Mouse (Mus musculus) liver, embryonic 14.5 days (tissue): ENCODE measurements around the gene Slc3a1. TPM values are rescaled to one million over a fixed set of nuclear protein-coding genes. Genes with fewer than 3 reads are reported as not detected.

Source experiments
- ATAC-seq: fragments of 200-750 bp; cut with Nextera tagmentation; 2 replicates; pipeline ENCODE4 v1.8.0; 2017; ENCODE audit warnings: moderate number of reproducible peaks, mild to moderate bottlenecking, moderate library complexity; ENCODE audit not compliant: insufficient read depth
- DNase-seq, 3 experiments: peaks; one replicate each; pipeline ENCODE4 v3.0.0-alpha.2; 2012 to 2013; ENCODE audit warnings: low read depth in 3 of 3, low spot score in 3 of 3
- H3K27ac ChIP-seq: fragments of 300-500 bp; sonication (generic); 2 replicates; pipeline ENCODE4 v1.5.1; 2014; ENCODE audit warnings: moderate library complexity, mild to moderate bottlenecking, control low read depth, inconsistent platforms
- H3K27me3 ChIP-seq: fragments of 300-500 bp; sonication (generic); 2 replicates; pipeline ENCODE4 v1.6.1; 2014; ENCODE audit warnings: mild to moderate bottlenecking, low read length, moderate library complexity; ENCODE audit not compliant: control insufficient read depth, insufficient read depth
- H3K36me3 ChIP-seq: fragments of 300-500 bp; sonication (generic); replicated peaks from 2 replicates; pipeline ENCODE4 v1.6.1; 2014; ENCODE audit warnings: low read depth; ENCODE audit not compliant: control insufficient read depth, insufficient read depth
- H3K4me1 ChIP-seq, 2 experiments: fragments of 200-500 bp in 1 of 2; fragments of 300-500 bp in 1 of 2; sonication (generic) in 1 of 2; replicated peaks; 2 replicates each; pipeline ENCODE4 v1.6.1; 2012 to 2014; ENCODE audit warnings: antibody characterized with exemption in 1 of 2, inconsistent platforms in 1 of 2, low read length in 1 of 2; ENCODE audit not compliant: control insufficient read depth in 2 of 2, insufficient read depth in 2 of 2
- H3K4me2 ChIP-seq: fragments of 300-500 bp; sonication (generic); 2 replicates; pipeline ENCODE4 v1.6.1; 2014; ENCODE audit warnings: low read depth, mild to moderate bottlenecking, control low read depth, moderate library complexity
- H3K4me3 ChIP-seq, 2 experiments: fragments of 200-500 bp in 1 of 2; fragments of 300-500 bp in 1 of 2; sonication (generic) in 1 of 2; 2 replicates each; pipeline ENCODE4 v1.5.1; 2012 to 2014; ENCODE audit warnings: low read depth in 2 of 2, low read length in 2 of 2, mild to moderate bottlenecking in 2 of 2, control low read depth in 1 of 2, inconsistent platforms in 1 of 2, moderate library complexity in 1 of 2; ENCODE audit not compliant: insufficient read depth in 1 of 2
- H3K9ac ChIP-seq: fragments of 300-500 bp; sonication (generic); replicated peaks from 2 replicates; pipeline ENCODE4 v1.6.1; 2014; ENCODE audit warnings: mild to moderate bottlenecking, control low read depth, moderate library complexity
- H3K9me3 ChIP-seq: fragments of 300-500 bp; sonication (generic); 2 replicates; pipeline ENCODE4 v1.6.1; 2016; ENCODE audit warnings: low read length, mixed read lengths; ENCODE audit not compliant: control insufficient read depth
- CTCF ChIP-seq: IDR thresholded peaks from 2 replicates; pipeline ENCODE4 v1.5.1; 2016; ENCODE audit warnings: antibody characterized with exemption, low read depth, control low read depth
- EP300 ChIP-seq: IDR thresholded peaks from 2 replicates; pipeline ENCODE4 v1.6.1; 2016; ENCODE audit warnings: antibody characterized with exemption, low read depth
- WGBS: fragments of 180-500 bp; shearing (Covaris S2); extraction: QIAGEN DNeasy Blood & Tissue Kit; methylation state at CpG from one replicate; pipeline ENCODE4 v1.1.7; 2014; ENCODE audit not compliant: insufficient replicate concordance; 5-methylcytosine and 5-hydroxymethylcytosine counted together
- polyA plus RNA-seq, 2 experiments: library from polyadenylated mRNA; depleted of rRNA in 1 of 2; stranded (reverse) in 1 of 2; unstranded in 1 of 2; fragments of >200 nt; fragmentation: Nextera tagmentation in 1 of 2; extraction: Ambion mirVana in 1 of 2; gene quantifications; 2 replicates each; pipeline versions ENCODE4 v1.2.1 to v1.2.3; 2012 to 2014

Slc3a1 gene
- polyA plus RNA-seq, 2 experiments = 0.45 to 0.65 TPM

GRCm38 (mm10) chr17:85091762-85092161 lies 63.6 kb downstream of the Slc3a1 start:
- DNase-seq = no peak
- Histone ChIP-seq H3K9me3 (no peaks in the 10 kb centered on the region), H3K27ac (no peak overlapping the region), H3K4me2 (peak overlapping the region; percentile 87), H3K4me3 (no peak overlapping the region; a peak in 1 of 4 replicates), H3K4me1 (peaks cover 4 to 10% of the 10 kb centered on the region in 2 experiments; a peak in 3 of 4 replicates), H3K27me3 (no peaks in the 10 kb centered on the region), H3K9ac (no peak overlapping the region), H3K36me3 (no peaks in the 10 kb centered on the region)
- 73% methylated on average over 6 of the region's 6 CpGs for WGBS
- TF ChIP-seq EP300 (no peak), CTCF (no peak)
- ATAC-seq = no peak

DNA sequence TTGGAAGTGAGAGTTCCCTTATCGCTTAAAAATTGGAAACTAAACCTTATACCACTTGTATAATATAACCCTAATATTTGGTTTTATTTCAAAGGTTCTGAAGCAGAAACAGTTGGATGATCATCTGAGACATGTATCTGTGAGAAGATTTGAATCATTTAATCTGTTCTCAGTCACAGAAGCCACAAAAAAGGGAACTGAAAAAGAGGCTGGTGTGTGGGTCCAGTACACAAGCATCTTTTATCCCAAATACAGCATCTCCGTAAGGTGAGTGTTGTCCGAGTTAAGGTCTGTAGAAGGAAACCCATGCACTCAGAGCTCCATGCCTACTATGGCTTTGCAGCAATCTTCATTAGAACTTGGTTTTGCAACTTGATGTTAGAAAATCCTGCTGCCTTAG lies 68.2 kb downstream of the Slc3a1 start:
- 82% methylated on average over 3 of the region's 3 CpGs for WGBS
- TF ChIP-seq EP300 (no peak), CTCF (no peak)
- Histone ChIP-seq H3K9ac (no peak overlapping the region), H3K27ac (no peak overlapping the region), H3K9me3 (peaks cover 3% of the 10 kb centered on the region; the same call in 1 of the 2 replicates), H3K4me2 (no peak overlapping the region), H3K36me3 (no peaks in the 10 kb centered on the region), H3K4me1 (peaks cover 0 to 12% of the 10 kb centered on the region in 2 experiments; a peak in 3 of 4 replicates), H3K27me3 (no peaks in the 10 kb centered on the region), H3K4me3 (no peak overlapping the region)
- no peak for ATAC-seq
- DNase-seq = no peak

DNA sequence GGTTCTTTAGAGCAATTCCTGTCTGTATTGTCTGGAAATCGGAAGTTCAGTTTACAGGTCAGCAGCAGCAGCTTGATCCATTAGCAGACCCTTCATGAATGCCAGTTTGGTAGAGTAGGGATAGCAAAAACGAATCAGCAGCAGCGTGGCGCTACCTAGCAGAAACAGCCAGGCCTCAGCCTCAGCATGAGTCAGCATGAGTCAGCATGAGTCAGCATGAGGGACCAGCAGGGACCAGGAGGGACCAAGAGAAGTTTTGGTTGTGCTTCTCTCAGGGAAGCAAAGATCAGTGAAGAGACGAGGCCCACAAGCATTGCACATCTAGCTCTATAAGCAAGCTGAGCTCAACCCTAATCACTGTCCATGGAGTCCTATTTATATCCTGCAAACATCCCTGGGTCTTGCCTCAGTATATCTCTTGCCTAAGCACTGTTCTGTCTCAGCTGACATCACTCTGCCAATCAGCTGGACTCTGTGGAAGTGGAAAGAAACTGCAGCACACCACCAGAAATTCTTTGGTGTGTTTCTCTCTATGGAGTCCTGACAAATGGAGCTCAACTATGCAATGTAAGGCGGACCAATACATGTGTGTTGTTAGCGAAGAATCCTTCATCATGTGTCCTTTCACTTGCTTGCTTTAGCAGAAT lies 70.6 kb downstream of the Slc3a1 start:
- H3K27ac ChIP-seq = no peak overlapping the region
- WGBS = 83% methylated on average over 7 of the region's 7 CpGs
- DNase-seq = peak; percentile 29 to 45 (median 36)
- no peak for TF ChIP-seq CTCF
- TF ChIP-seq EP300 = no peak
- H3K9me3 ChIP-seq = peaks cover 3% of the 10 kb centered on the region; the same call in 1 of the 2 replicates
- no peak overlapping the region for H3K4me3 ChIP-seq
- peak; percentile 79 for ATAC-seq
- H3K4me2 ChIP-seq = no peak overlapping the region
- no peaks in the 10 kb centered on the region for H3K36me3 ChIP-seq
- H3K9ac ChIP-seq = no peak overlapping the region
- peaks cover 5 to 11% of the 10 kb centered on the region in 2 experiments for H3K4me1 ChIP-seq
- H3K27me3 ChIP-seq = no peaks in the 10 kb centered on the region

GRCm38 (mm10) chr17:85100232-85100631 lies 72.1 kb downstream of the Slc3a1 start:
- WGBS = 73% methylated on average over 3 of the region's 3 CpGs
- Histone ChIP-seq H3K9ac (no peak overlapping the region), H3K4me3 (no peak overlapping the region), H3K4me2 (no peak overlapping the region), H3K4me1 (peaks cover 5 to 11% of the 10 kb centered on the region in 2 experiments), H3K27ac (no peak overlapping the region), H3K27me3 (no peaks in the 10 kb centered on the region), H3K36me3 (no peaks in the 10 kb centered on the region), H3K9me3 (peaks cover 3% of the 10 kb centered on the region; the same call in 1 of the 2 replicates)
- ATAC-seq (no peak), DNase-seq (no peak)
- TF ChIP-seq EP300 = no peak
- TF ChIP-seq CTCF = no peak

DNA sequence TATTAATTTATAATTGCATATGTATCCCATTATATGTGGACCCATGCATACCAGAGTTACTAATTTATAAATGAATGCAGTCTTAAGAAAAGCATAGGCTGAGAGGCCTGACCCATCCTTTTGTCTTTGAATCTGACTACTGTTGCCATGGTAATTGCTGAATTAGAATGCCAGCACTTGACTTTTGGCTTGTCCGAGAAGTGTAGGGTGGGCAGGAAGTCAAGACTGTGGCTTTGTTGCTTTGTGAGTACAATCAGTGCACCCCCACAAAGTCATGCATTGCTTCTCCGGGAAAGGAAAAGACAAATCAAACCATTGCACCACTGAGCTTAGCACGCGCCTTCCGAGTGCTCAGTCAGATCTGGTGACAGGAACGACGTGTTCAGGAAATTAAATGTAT lies 73.6 kb downstream of the Slc3a1 start:
- Histone ChIP-seq H3K4me3 (no peak overlapping the region), H3K4me2 (no peak overlapping the region), H3K4me1 (peaks cover 5 to 11% of the 10 kb centered on the region in 2 experiments), H3K36me3 (no peaks in the 10 kb centered on the region), H3K9me3 (peaks cover 3% of the 10 kb centered on the region; the same call in 1 of the 2 replicates), H3K27me3 (no peaks in the 10 kb centered on the region), H3K27ac (no peak overlapping the region), H3K9ac (no peak overlapping the region)
- WGBS = 77% methylated on average over 7 of the region's 7 CpGs
- DNase-seq = no peak
- no peak for ATAC-seq
- TF ChIP-seq EP300 (no peak), CTCF (no peak)
